Mouse (Mus musculus): ENCODE results near the gene Adamts14.

Adamts14 gene

DNA sequence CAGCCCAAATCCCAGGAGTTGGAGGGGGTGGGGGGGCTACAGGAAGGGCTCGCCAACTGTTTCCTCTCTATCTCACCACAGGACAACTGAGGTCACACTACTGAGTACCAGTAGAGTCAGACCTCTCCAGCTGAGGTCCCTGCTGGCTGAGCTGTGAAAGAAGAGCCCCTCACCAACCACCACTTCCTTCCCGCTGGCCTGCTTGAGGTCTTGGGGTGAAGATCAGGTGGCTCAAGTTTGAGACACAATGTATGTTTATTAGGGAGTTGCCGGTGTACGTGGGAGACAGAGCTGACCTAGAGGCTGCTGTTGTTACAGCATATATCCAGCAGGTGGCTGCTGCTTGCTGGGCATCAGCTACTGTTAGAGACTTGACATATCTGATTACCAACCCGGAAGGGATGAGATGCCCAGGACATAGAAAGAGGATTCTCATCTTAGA is 2.5 kb upstream of the Adamts14 start:
- peak; percentile 32 for DNase-seq (ENCODE audit: low spot score)

DNA sequence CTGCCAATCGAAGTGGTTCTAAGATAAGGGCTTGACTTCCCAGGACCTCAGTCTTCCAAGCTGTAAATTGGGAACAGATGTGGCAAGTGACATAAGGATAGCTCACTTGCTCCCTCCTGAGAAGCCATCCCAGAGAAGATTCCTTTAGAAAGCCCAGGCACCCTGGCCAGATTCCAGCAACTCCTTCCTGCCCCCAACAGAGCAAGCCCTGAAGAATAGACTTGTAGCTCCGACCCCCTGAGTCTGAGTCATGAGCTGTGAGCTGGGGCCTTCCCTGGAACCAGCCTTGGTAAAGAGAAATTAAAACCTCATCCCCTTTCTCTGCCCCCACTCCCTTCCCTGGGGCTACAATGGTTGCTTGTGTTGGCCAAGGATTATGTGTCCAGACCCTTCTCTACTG is 1.3 kb upstream of the Adamts14 start:
- DNase-seq (ENCODE audit: low spot score), result no peak

DNA sequence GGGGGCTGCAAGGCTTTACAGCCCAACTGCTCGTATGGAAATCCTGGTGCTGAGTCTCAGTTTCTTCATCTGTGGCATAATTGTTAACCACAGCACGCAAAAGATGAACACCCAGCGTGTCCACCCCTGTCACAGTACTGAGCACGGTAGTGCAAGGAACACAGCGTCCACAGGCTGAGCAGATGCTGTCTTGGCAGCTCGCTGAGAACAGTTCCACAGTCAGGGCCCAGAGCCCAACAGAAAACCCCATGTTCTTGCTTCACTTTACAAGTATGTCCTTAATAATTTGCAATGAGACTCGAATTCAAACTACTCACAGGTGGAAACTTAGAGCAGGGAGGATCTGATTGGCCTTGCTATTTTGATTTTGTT is 592 bp upstream of the Adamts14 start:
- DNase-seq (ENCODE audit: low spot score), result no peak

DNA sequence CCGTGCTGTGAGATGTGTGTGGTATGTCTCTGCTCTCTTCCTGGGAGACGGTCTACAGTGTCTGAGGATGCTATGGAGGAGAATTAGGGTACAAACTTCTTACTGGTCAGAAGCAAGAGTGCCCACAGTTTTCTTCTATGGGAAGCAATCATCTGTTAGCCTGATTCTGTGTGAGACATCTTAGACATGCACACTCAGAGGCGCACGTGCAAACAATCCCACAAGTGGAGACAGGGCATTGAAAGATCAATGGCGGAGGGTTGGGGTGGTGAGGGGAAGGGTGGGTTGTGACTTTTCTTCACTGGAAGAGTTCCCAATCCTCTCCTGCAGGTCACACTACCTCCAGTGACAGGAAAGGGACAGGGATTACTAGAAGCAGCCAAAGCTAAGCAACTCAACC is 607 bp downstream of the Adamts14 start:
- no peak for DNase-seq (ENCODE audit: low spot score)

DNA sequence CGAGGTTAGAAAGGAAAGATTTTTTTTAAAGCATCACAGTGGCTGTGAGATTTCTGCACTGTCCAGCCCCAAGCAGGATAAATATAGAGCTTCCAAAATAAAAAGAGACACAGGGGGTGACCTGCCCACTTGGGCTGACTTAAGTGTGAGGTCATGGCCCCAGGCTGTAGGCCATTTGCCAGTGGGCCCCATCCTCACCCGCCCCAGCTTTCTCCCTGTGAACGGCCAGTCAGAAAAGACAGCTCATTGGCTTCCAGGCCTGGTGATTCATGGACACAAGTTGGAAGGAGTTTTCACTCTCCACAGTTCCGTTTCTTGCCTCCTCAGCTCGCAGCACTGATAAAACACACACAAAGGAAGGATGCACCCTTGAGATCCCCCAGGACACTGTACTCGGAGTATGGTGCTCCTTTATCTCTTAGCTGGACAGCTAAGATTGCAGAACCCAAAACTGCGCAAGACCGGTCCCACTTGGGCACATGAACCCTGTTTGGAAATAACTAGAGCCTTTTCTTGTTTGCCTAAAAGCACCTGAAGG is 1.1 kb downstream of the Adamts14 start:
- DNase-seq (ENCODE audit: low spot score), result no peak

DNA sequence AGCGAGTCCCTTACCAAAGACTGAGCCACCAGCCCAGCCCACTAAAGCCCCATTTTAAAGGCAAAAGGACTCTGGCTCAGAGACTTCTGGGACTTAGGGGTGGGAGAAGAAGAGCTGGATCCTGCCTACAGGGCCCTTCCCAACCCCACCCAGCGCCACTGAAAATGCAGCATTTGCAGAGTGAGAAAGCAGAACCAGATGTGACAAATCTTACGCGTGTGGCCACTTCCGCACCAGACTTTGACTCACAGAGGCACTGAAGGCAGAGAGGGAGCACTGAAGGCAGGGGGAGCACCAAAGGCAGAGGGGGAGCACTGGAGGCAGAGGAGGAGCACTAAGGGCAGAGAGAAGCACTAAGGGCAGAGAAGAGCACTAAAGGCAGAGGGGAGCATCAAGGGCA is 5.9 kb downstream of the Adamts14 start:
- DNase-seq (ENCODE audit: low spot score), result no peak

DNA sequence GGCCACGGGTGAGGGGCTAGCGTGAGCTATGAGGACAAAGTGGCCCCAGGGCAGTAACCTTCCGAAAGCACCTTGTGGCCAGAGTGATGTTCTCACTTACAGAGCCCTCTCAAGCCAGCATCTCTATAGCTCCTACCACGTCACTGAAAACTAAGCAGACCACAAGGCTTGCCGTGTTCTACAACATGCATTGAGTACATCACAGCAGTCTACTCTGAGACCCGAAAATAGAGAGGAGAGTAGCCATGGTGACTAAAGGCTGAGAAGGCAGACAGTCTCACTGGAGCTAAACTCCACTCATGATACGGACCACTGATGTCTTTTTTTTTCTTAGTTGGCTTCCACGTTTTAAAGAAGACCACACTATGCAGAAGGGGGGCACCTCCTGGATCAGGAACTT is 9.6 kb downstream of the Adamts14 start:
- DNase-seq (ENCODE audit: low spot score), result no peak

DNA sequence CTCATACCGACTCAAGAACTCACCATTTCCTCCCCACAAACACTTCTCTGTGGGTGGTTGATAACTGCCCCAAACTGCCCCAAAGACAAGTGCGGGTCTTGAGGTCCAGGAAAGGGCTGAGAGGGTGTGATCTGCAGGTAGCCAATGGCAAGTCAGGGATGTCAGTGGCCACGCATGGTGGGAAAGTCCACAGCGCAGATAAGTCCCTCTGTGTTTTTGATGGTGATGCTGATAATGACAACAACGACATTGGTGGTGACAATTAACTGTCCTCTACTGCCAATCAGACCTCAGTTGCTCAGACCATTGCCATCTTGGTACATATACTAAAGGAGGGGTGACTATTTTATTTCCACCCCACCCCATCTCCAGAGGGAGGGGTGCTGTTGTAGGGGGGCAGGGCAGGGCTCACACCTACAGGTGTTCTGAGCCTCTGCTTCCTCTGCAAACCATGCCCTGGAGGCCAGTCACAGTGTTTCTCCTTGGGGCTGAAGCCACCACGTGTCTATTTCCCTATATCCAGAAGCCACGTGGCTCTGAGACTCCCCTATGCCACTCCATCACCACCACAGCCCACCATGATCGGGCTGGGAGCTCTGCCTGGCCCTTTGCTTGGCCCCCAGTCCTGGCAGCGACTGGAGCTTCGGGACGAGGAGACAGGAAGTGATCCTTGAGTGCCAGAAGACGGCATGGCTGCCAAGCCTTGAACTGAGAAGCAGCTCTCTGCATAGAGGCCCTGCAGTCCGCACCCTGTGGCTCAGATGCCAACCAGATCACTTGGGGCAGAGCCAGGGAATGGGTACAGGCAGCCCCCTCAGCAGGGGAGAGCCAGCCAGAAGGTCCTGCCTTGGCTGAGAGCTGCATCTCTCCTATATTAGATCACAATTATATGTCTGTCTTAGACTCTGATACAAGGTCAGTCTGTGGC is 11.7 kb downstream of the Adamts14 start:
- DNase-seq (ENCODE audit: low spot score), result no peak

DNA sequence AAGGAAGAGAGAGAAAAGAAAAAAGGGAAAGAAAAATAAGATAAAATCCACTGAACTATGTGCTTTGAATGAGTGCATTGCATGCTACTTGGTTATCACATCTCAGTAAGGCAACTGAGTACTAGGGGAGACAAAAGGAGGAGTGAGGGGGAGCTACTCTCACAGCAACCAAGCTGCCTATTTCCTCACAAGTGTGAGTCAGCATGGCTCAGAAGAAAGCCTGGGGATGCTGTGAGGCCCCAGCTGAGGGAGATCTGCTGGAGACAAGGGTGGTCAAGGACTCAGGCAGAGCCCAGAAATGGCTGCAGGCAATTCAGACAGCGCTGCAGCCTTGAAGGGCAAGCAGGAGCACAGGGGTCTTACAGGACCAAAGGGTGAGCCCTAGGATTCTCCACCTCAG is 15.1 kb downstream of the Adamts14 start:
- DNase-seq (ENCODE audit: low spot score), result no peak

DNA sequence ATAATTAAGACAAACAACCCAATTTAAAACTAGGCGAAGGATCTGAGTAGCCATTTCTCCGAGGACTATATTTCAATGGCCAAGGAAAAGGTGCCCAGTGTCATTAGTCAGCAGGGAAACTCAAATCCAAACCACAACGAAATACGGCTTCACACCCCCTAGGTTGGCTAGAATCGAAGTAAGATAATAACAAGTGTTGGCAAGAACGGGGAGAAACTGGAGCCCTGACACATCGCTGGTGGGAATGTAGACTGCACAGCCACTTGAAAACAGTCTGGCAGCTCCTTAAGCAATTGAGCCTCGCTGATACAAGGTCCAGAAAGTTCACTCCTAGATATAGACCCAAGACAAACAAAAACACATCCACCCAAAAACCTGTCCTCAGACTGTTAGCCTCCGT is 16.6 kb downstream of the Adamts14 start:
- DNase-seq (ENCODE audit: low spot score), result no peak

DNA sequence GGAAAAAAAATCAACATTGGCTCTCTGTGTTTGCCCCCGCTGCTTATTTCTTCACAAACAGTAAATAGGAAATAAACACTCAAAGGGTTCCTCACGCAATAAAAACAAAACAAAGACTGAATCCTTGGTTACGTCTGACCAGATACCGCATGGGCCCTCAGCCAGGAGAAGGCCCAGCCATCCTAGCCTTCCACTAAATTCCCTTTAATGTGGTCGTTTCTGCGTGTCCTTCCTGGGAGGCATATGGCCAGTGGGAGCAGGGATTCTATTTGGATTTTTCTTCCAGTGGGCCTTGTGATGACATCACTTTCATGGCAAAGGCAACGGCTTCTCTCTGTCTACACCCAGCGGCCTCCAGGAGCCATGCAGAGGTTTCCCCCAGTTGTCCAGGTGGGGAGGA is 18.0 kb downstream of the Adamts14 start:
- no peak for DNase-seq (ENCODE audit: low spot score)

DNA sequence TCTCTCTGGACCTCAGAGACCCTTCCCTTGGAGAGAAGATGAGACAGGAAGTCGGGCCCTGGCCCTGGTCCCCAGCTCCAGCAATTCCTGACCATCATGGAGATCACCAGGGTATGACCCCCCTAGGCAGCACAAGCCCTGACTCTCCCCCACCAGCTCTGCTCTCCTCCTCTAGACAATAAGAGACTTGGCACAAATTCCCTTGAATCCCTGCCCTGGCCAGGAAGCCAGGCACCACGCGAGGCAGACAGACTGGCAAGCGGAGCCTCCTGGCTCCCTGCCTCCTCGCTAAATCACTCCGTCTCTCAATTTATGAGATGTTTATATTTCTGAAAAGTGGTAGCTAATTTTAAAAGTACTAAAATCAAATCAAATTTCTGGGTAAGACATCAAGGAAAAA is 18.5 kb downstream of the Adamts14 start:
- DNase-seq (ENCODE audit: low spot score), result no peak

DNA sequence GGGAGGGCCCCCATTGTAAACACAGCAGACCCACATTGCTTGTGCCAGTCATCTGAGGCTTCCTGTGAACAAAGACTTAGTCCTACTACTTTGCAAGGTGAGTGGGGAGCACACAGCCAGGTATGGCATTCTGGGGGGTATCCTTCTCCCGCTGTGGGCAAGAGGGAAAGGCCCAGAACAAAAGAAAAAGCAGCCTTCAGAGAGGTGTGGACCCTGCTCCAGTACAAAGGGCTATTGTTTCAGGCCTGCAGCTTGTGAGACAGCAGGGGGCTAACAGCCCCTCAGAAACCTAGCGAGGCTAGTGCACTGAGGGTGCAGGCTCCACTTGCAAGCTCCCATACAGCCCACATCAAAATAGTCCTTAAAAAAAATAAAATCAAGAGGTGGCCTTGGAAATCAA is 23.3 kb downstream of the Adamts14 start:
- no peak for DNase-seq (ENCODE audit: low spot score)

DNA sequence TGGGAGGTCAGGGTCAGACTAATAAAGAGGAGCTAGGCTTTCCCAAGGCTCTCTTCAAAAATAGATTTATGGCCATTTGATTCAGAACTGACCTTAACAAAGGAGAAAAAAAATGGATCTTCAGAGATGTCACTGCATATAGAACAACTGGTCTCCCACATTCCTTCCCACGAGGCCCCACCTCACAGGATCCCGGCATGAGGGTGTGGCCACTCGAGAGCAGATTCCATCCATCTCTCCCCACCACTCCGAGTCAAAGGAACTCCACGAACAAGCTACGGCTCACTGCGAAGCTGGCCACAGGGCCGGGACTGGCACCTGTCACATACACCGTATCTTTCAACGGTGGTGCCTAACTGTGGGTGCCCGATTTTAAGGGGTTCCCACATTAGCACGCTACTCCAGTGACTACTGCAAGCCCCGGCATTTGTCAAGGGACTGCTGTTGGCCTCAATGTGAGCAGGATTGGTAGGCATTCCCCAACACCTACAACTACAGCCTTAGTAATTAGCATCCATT is 24.6 kb downstream of the Adamts14 start:
- DNase-seq (ENCODE audit: low spot score), result no peak

DNA sequence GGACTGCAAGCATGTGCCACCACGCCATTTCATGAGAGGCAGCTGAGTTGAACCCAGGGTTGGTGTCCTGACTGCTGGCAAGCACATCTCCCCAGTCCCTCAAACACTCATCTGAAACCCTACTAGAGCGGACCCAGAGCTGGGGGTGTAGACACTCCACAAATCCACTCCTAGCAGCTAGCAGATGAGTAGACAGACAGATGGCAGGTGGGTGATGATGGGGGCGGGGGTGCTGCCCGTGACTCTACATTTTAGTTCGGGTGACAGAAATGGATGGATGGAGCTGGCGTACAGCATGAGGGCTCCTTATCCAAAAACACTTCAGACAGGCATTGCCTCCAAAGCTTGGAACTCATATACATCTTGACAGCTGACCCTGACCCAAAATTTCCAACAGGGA is 26.9 kb downstream of the Adamts14 start:
- DNase-seq (ENCODE audit: low spot score), result no peak

DNA sequence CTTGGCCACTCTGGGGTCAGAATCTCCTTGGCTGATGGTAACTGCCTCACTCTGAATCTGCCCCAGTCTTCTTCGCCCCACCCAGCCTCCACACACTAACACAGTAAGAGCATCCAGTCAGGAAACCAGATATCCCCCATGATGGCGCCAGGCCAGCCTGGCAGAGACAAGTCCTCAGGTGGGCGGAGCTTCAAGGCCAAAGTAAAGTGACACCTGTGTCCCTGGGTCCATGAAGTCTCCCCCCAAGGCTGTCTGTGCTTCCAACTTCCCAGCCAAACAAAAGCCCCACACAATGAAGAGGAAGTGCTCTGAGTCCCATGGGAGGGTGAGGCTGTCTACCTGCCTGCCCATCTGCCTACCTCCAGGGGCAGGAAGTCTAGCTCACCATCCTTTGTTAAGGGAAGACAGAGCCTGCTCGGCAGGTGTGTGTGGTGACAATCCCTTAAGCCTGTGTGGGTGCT is 31.2 kb downstream of the Adamts14 start:
- no peak for DNase-seq (ENCODE audit: low spot score)

DNA sequence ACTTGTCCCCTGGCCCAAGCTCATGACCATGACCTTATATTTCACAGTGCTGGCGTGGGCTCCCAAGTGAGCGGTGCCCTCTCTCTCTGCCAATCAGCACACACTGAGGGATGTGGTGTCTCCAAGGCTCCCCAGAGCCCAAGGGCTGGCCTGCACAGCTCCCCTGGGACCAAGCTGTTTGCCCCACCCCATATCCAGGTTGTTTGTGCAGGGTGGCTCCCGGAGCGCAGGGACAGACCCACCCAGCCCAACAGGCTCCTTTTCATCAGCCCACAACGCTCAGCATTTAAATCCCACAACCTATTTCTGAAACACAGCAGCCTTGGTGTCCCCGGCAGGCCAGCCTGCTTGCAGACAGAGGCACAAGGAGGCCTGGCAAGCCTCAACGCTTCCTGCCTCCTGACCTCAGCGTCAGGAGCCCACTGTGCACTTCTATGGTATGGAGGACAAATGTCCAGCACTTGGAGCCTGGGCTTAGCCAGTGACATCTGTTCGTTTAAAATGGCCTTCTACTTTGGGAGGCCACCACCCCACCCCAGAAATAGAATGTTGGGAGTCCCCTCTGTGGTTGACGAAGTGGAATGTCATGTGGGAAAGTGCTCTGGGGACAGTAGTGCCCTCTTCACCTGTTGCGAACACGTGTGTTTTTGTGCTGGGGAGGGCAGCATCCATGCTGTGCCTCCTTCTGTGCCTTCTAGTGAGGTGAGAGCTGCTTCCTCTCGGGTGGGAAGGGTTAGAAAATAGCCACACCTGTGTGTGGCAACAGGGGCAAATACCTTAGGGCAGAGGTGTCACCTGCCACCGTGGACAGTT is 32.9 kb downstream of the Adamts14 start:
- no peak for DNase-seq (ENCODE audit: low spot score)

DNA sequence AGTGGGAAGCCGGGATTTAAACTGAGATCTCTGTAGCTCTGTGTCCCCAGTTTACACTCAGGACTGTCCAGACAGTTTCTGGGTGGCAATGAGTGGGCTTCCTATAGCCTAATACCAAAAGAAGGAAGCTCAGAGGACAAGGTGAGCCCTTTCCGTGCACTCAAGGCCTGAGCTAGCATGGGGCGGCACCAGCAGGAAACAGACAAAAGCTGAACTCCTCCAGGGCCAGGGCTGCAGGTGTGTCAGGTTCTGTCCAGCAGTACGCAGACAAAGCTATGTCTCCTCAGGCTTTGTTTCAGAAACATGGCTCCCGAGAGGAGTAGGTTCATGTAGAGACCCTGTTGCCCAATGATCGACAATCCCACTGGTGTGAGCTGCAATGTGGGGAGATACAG is 35.9 kb downstream of the Adamts14 start:
- no peak for DNase-seq (ENCODE audit: low spot score)

DNA sequence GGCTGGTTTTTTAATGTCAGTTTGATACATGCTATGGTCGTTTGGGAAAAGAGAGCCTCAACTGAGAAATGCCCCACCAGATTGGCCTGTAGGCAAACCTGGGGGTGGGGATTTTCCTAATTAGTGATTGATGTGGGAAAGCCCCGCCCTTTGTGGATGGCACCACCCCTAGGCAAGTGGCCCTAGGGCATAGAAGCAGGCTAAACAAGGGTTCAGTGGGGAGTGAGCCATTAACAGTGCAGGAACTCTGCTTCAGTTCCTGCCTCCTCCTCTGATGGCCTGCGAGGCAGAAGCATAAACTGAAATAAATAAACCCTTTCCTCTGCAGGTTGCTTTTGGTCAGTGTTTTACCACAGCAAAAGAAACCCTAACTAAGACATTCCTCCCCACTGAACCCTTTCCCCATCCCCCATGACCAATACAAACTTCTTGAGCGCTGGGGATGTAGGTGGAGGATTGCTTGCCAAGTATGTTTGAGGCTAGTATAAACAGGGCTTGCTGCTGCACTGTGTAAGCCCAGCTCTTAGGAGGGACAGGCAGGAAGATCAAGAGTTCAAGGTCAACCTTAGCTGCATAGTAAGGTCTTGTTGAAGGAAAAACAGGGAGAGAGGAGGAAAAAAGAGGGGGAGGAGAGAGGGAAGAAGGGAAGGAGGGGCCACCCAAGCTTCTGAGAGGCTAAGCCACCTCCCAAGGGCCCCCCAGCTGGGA is 36.4 kb downstream of the Adamts14 start:
- no peak for DNase-seq (ENCODE audit: low spot score)

DNA sequence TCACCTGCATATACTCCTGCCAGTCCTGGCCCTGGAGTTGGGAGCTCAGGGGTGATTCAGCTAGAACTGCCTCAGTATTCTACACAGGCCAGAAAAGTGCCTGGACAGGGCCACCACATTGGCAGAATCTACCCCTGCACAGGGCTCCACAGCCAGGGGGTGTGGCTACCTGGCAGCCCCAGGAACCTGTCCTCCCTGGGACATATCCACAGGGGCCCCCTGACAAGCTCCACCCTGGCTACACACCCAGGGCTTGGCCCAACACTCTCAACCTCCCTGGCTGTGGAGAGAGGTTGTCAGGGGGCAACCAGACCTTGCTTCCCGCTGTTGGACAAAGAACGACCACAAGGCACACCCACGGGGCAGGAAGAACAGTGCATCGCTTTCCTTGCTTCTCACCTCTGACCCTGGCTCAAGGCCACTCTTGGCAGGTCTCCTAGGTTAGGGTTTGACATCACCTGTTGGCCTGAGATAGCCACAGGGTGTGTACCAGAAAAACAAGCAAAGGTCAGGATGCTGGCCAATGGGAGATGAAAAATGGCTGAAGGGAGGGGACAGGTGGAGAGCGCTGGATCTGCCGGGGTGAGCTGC is 37.5 kb downstream of the Adamts14 start:
- no peak for DNase-seq (ENCODE audit: low spot score)

DNA sequence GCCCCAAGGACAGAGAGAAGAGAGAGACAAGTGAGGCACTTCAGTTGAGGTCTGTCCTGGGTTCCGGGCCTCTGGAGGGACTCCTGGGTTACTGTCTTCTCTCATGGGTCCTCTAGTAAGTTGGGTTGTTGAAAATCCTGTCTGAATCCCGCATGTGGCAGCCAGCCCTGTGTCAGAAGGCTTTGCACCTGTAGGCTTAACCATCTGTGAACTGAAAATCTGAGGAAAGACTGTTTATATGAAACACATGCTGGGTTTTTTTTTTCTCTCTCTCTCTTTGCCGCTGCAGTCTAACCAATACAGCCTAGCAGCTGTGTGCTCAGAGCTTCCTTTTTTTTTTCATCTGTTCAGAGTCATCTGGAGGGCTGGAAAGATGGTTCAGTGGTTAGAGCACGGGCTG is 38.9 kb downstream of the Adamts14 start:
- DNase-seq (ENCODE audit: low spot score), result no peak
